Mouse (Mus musculus) gastrocnemius, postnatal 14 days (tissue): ENCODE measurements around the gene Gm12216. TPM values are rescaled to one million over a fixed set of nuclear protein-coding genes. Genes with fewer than 3 reads are reported as not detected.
"Not testable (repeated sequence)": the region's sequence is repeated elsewhere in the genome, so short reads cannot be mapped to it uniquely, and the experiment has no call there.

ENCODE experiments used
- DNase-seq: peaks from one replicate; pipeline ENCODE4 v3.0.0; 2021; ENCODE audit warnings: mixed read lengths
- intact Hi-C: fragments of 180-260 bp; cut with DNase I; formaldehyde crosslinking; loops from one replicate; pipeline ENCODE4 v1.15.1; 2025; ENCODE audit warnings: low total_unique reads
- total RNA-seq, 2 experiments: library from RNA; stranded (reverse); gene quantifications; 2 replicates each; pipeline ENCODE4 v1.2.3; 2021

The Gm12216 gene
- total RNA-seq, 2 experiments from 2014 or later: 2.1 to 3.7 TPM

GRCm38 (mm10) chr11:53876488-53876887, 17.4 kb upstream of the Gm12216 start:
- no peak for DNase-seq
- intact Hi-C loops: no loop called here

- DNase-seq: no peak
- intact Hi-C loops: no loop called here
These were observed 15.7 kb upstream of the Gm12216 start for GRCm38 (mm10) chr11:53874706-53875105.

GRCm38 (mm10) chr11:53873909-53874704, 15.1 kb upstream of the Gm12216 start:
- intact Hi-C loops, DNase-seq: not testable (repeated sequence)

GRCm38 (mm10) chr11:53871786-53872507, 12.9 kb upstream of the Gm12216 start:
- intact Hi-C loops: no loop called here
- DNase-seq: no peak

- intact Hi-C loops: no loop called here
- no peak for DNase-seq
These were observed 10.1 kb upstream of the Gm12216 start for GRCm38 (mm10) chr11:53869172-53869571.

- DNase-seq, intact Hi-C loops: not testable (repeated sequence)
These were observed 9.3 kb upstream of the Gm12216 start for GRCm38 (mm10) chr11:53868323-53868722.

GRCm38 (mm10) chr11:53864724-53865310, 5.8 kb upstream of the Gm12216 start:
- DNase-seq, intact Hi-C loops: not testable (repeated sequence)

GRCm38 (mm10) chr11:53860944-53861343, 1.9 kb upstream of the Gm12216 start:
- intact Hi-C loops, DNase-seq: not testable (repeated sequence)

- no peak for DNase-seq
- intact Hi-C loops: no loop called here
These were observed 847 bp downstream of the Gm12216 start for GRCm38 (mm10) chr11:53858058-53858760.

GRCm38 (mm10) chr11:53853665-53854064, 5.4 kb downstream of the Gm12216 start:
- DNase-seq: no peak
- intact Hi-C loops: loop anchor here (5.0 kb wide), 1 partner anchor 96 kb away; no protein-coding TSS in a partner anchor

- intact Hi-C loops: loop anchor here (5.0 kb wide), 1 partner anchor 94 kb away; no protein-coding TSS in a partner anchor
These were observed 7.3 kb downstream of the Gm12216 start for GRCm38 (mm10) chr11:53851795-53852194.

GRCm38 (mm10) chr11:53849588-53850320, 9.3 kb downstream of the Gm12216 start:
- peak; percentile 87 for DNase-seq
- intact Hi-C loops: loop anchor here (5.0 kb wide), 2 partner anchors 82 to 92 kb away; no protein-coding TSS in a partner anchor

More at GRCm38 (mm10) chr11:53851795-53852194, 7.3 kb downstream of the Gm12216 start:
- DNase-seq: no peak

GRCm38 (mm10) chr11:53845680-53846079, 13.4 kb downstream of the Gm12216 start:
- no peak for DNase-seq
- intact Hi-C loops: loop anchor here (5.0 kb wide), 1 partner anchor 78 kb away; no protein-coding TSS in a partner anchor

GRCm38 (mm10) chr11:53843106-53843505, 15.9 kb downstream of the Gm12216 start:
- intact Hi-C loops: no loop called here
- no peak for DNase-seq

- intact Hi-C loops: no loop called here
- no peak for DNase-seq
These were observed 16.9 kb downstream of the Gm12216 start for GRCm38 (mm10) chr11:53842161-53842581.

- intact Hi-C loops: no loop called here
- DNase-seq: no peak
These were observed 17.5 kb downstream of the Gm12216 start for GRCm38 (mm10) chr11:53841514-53841913.

- intact Hi-C loops: no loop called here
- peak; percentile 44 for DNase-seq
These were observed 19.1 kb downstream of the Gm12216 start for GRCm38 (mm10) chr11:53839663-53840642.

GRCm38 (mm10) chr11:53839147-53839546, 19.9 kb downstream of the Gm12216 start:
- intact Hi-C loops: no loop called here
- DNase-seq: no peak
